Mouse (Mus musculus) embryonic fibroblast, embryonic 13.5 days (primary cell): Measurements from ENCODE around the gene Aldh2.

Experiments used
- CTCF ChIP-seq: IDR thresholded peaks from 2 replicates; pipeline ENCODE4 v1.5.1; 2011; ENCODE audit warnings: mild to moderate bottlenecking, control low read depth, low read length, moderate library complexity, borderline replicate concordance; ENCODE audit not compliant: insufficient read depth
- POLR2A ChIP-seq: IDR thresholded peaks from 2 replicates; pipeline ENCODE4 v1.6.1; 2011; ENCODE audit warnings: low read depth, mild to moderate bottlenecking, control low read depth, low read length, moderate library complexity

- TF ChIP-seq CTCF (no peak), POLR2A (no peak)
These were observed 712 bp downstream of the Aldh2 start for GRCm38 (mm10) chr5:121592816-121593407.
